Mouse (Mus musculus): ENCODE results near the gene Akap2.
A peak's percentile ranks its signal among the peaks of the same experiment; 100 is the strongest.

Gene Akap2

DNA sequence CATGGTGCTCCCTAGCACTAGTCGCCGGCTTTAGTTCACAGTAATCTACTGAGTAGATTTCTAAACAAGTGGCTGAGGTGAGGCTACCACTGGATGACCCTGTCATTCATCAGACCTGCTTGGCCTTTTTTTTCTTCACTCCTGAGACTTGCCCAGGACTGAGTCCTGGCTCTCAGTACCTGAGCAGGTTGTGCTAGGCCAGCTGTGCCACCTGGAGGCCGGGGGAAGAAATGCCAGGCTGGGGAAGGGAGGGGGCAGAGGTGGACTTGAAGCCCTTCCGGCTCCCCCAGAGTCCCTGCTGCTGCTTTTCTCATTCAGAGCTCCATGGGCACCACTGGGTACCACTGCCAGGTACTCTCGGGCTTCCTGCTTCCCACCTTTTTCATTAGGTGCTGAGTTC, 71.3 kb downstream of the Akap2 start:
- no peak for DNase-seq (ENCODE audit: inconsistent age in 2 of 2, low spot score in 1 of 2)

GRCm38 (mm10) chr4:57789118-57789517, 71.7 kb downstream of the Akap2 start:
- no peak for DNase-seq (ENCODE audit: inconsistent age in 2 of 2, low spot score in 1 of 2)

GRCm38 (mm10) chr4:57793989-57794388, 76.5 kb downstream of the Akap2 start:
- DNase-seq (ENCODE audit: inconsistent age in 2 of 2, low spot score in 1 of 2) = no peak

GRCm38 (mm10) chr4:57794547-57794946, 77.1 kb downstream of the Akap2 start:
- DNase-seq (ENCODE audit: inconsistent age in 2 of 2, low spot score in 1 of 2) = no peak

GRCm38 (mm10) chr4:57797548-57798285, 80.3 kb downstream of the Akap2 start:
- DNase-seq (ENCODE audit: inconsistent age in 2 of 2, low spot score in 1 of 2) = peak in 1 of 2 experiments; percentile 67

DNA sequence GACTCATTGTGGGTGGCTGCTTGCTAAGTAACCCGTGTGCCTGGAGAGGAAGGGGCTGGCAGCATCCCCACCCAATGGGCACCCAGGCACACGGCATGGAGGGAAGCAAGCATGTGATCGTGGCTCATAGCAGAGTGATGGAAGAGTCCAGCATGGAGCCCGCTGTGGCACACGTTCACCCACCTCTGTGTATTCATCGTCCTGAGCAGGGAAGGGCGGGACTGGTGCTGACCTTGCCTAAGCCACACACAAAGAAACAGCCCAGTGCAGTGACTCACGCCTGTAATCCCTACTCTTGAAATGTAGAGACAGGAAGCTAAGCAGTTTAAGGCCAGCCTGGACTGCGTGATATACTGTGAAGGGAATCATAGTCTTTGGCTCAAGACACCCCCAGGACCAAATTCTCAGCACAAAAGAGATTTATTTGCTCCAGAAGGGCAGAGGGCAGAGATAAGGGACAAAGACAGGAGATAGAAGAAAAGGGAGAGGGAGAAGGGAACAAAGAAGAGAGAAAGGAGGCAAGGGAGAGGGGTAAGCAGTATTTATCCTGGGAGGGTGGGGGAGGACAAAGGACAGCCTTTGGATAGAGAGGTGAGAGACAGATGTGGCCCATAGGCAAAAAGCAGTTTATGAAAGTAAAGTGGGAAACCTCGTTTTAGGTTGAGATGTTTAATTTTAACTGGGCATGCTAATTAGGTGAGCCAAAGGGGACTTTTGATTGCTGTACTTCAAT, 81.0 kb downstream of the Akap2 start:
- DNase-seq (ENCODE audit: inconsistent age in 2 of 2, low spot score in 1 of 2) = peak; percentile 88 to 95

DNA sequence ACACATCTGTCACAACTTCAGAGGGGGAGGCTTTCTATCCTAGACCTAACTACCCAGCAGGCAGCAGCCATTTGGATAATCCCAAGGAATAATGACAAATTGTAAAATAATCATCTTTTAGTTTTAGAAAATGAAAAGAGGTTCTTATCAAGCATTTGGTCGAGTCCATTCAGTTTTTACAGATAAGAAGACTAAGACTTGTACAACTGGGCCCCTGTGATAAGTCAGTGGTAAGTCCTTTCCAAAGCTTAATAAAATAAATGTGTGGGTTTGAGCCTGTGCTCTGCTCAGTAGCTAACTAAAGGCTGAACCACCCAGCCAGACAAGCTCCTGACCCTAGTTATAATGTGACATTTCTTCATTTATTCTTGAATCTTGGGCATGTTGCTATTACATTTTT, 81.8 kb downstream of the Akap2 start:
- peak in 1 of 2 experiments; percentile 68 for DNase-seq (ENCODE audit: inconsistent age in 2 of 2, low spot score in 1 of 2)

GRCm38 (mm10) chr4:57801239-57801638, 83.8 kb downstream of the Akap2 start:
- DNase-seq (ENCODE audit: inconsistent age in 2 of 2, low spot score in 1 of 2) = peak in 1 of 2 experiments; percentile 65

GRCm38 (mm10) chr4:57801986-57802385, 84.5 kb downstream of the Akap2 start:
- peak in 1 of 2 experiments; percentile 51 for DNase-seq (ENCODE audit: inconsistent age in 2 of 2, low spot score in 1 of 2)

GRCm38 (mm10) chr4:57802411-57802810, 85.0 kb downstream of the Akap2 start:
- peak; percentile 65 to 86 for DNase-seq (ENCODE audit: inconsistent age in 2 of 2, low spot score in 1 of 2)

DNA sequence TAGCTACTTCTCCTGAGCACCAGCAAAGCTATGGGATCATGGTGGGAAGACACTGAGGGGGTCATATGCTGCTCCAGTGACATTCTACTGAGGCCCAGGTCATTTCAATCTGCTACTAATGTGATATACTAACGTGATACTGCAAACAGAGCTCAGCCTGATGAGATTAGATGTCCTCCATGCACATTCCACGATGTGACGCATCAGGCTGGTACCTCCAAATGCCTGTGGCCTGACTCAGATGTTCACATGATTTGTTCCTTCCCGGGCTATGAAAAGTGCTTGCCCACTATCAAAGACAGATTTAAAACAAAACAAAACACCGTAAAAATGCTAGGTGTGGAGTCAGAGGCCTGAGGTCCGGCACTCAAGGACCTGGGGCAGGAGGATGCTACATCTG, 87.4 kb downstream of the Akap2 start:
- DNase-seq (ENCODE audit: inconsistent age in 2 of 2, low spot score in 1 of 2) = peak; percentile 80 to 91

- no peak for DNase-seq (ENCODE audit: inconsistent age in 2 of 2, low spot score in 1 of 2)
Measured at GRCm38 (mm10) chr4:57809449-57809848, 92.0 kb downstream of the Akap2 start.

GRCm38 (mm10) chr4:57812075-57812474, 94.6 kb downstream of the Akap2 start:
- no peak for DNase-seq (ENCODE audit: inconsistent age in 2 of 2, low spot score in 1 of 2)

DNA sequence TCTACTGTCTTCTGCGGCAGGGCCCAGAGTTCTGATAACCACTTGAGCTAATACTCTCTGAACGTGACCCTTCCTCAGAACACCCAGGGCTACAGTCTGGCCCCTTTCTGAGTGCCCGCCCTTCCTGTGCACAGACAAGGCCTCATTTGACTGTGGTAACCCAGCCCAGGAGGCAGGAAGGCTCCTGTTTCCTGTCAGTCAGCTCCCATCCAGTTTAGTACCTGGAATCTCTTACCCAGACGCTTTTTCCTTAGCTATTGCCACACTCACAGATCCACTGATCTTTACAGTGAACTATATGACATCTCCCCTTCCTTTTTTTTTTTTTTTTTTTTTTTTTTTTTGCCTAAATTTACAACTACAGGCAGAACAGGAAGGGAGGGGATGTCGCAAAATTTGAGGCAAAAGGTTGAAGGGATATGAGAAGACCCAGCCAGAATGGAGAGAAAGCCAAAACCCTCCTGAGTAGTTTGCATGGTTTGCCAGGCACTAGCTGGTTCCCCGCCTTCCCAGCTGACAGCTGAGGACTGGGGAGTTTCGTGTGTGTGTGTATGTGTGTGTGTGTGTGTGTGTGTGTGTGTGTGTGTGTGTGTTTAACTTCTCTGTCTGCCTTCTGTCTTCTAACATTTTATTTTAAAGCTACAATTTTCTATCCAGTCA, 95.6 kb downstream of the Akap2 start:
- peak in 1 of 2 experiments; percentile 64 for DNase-seq (ENCODE audit: inconsistent age in 2 of 2, low spot score in 1 of 2)

- no peak for DNase-seq (ENCODE audit: inconsistent age in 2 of 2, low spot score in 1 of 2)
Measured at GRCm38 (mm10) chr4:57813576-57813945, 96.1 kb downstream of the Akap2 start.

GRCm38 (mm10) chr4:57815355-57815754, 97.9 kb downstream of the Akap2 start:
- DNase-seq (ENCODE audit: inconsistent age in 2 of 2, low spot score in 1 of 2) = no peak

DNA sequence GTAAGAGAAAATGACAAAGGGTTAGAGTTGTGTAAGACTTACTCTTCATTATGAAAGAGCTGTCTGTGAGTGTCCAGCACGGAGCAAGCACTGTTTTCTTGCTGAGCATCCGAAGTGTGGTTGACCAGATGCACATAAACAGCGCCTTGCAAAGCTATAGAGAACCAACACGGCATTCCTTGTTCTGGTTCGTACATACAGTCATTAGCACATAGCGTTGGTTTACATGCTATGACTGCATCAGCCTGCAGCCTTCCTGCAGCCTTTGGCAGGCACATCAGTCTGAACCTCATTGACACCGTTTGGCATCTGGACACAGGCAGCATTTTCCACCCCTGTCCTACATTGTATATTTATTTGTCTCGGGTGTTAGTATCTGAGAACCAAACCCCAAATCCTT, 98.7 kb downstream of the Akap2 start:
- DNase-seq (ENCODE audit: inconsistent age in 2 of 2, low spot score in 1 of 2) = no peak

GRCm38 (mm10) chr4:57820839-57821374, 103.5 kb downstream of the Akap2 start:
- DNase-seq (ENCODE audit: inconsistent age in 2 of 2, low spot score in 1 of 2) = peak in 1 of 2 experiments; percentile 51

GRCm38 (mm10) chr4:57821556-57822356, 104.3 kb downstream of the Akap2 start:
- DNase-seq (ENCODE audit: inconsistent age in 2 of 2, low spot score in 1 of 2) = peak in 1 of 2 experiments; percentile 72

- no peak for DNase-seq (ENCODE audit: inconsistent age in 2 of 2, low spot score in 1 of 2)
Measured at GRCm38 (mm10) chr4:57822641-57823040, 105.2 kb downstream of the Akap2 start.
